Mouse (Mus musculus) ovary, postnatal 36 days (tissue): ENCODE results near the gene Gm12216.

ENCODE experiments used
- DNase-seq: peaks from one replicate; pipeline ENCODE4 v3.0.0; 2022; ENCODE audit warnings: low spot score, mixed read lengths

The Gm12216 gene

DNA sequence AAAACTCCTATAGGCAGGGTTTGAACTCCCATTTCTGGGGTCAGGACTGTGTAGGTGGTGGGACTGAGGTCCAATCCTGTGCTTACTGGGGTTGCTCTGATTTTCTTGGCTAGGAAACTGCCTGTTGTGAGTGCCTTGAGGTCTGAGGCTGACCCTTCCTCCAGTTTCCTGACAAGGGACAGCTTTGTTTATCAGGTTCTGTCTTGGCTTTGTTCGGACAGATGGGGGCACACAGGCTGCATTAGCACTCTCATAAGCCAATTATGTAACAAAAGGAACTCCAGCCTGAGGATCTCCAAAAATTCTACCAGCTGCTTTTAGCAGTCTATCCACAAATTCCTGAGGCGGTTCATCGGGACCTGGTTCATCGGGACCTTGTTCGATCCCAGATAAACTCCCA lies 116.7 kb downstream of the Gm12216 start:
- DNase-seq, result no peak

DNA sequence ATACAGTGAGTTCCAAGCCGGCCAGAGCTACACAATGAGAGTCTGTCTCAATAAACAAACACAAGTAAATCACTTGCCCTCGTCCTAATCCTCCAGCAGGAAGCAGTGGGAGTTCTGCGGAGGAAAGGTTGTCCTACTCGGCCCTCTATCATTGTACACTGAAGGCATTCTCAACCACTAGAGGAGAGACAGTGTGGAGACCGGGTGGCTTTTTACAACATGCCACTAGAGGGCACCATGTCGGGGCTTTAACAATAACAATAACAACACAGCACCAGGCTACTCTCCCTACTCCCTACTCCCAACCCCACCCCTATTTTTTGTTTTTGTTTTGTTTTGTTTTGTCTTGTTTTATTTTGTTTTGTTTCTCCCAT lies 121.5 kb downstream of the Gm12216 start:
- peak; percentile 45 for DNase-seq

DNA sequence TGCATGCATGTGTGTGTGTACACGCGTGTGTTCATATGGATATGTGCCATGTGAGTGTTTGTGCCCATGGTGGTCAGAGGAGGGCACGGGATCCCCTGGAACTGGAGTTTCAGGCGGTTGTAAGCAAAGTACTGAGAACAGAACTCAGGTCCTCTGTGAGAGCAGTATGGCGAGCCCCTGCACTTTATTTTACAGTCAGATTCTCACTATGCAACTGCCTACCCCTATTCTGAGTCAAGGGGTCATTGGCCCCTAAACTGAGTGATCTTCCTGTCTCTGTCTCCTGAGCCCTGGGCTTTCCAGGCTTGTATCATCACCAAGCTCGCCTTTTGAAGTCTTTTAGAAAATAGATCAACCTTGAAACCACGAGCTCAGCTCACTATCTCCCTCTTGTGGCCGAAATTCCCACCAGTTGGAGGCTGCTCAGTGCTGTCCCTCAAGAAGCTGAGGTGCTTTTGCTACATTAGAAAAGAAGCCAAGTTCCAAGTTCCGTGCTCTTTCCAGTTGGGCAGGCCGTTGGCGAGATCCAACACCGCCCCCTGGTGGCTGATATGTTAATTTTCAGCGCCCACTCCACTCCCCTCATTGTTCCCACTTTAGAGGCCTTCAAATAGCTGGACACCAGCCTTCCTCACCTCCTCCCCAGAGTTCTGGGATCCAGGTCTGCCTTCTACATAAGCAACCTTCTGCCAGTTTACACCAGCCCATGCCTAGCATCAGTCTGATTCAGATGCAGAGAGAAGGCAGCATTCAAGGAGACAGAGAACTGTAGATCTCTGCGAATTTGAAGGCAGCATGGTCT lies 122.1 kb downstream of the Gm12216 start:
- peak; percentile 72 for DNase-seq

DNA sequence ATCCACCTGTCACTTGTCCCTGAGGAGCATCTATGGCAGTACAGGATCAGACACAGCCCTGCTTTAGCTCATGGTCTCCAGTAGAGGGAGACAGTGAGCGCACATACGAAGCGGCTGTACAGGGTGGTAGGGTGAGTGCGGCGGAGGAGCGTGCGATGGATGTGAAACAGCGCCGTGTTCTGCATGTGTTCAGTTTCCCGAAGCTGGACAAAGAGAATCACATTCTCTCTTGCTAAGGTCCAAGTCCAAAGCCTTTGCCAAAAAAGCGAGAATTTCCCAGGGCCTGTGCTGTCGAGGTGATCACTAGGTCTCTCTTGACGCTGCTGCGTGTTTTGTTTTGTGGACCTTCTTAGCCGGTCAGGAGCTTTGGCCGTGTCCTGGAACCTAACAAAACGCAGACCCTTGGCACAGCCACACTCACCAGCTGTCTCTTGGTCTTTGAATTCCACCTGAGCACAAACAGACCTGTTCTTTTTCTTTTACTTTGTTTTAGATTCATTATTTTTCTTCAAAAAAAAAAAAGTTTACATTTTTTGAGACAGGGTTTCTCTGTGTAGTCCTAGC lies 123.3 kb downstream of the Gm12216 start:
- peak; percentile 57 for DNase-seq

DNA sequence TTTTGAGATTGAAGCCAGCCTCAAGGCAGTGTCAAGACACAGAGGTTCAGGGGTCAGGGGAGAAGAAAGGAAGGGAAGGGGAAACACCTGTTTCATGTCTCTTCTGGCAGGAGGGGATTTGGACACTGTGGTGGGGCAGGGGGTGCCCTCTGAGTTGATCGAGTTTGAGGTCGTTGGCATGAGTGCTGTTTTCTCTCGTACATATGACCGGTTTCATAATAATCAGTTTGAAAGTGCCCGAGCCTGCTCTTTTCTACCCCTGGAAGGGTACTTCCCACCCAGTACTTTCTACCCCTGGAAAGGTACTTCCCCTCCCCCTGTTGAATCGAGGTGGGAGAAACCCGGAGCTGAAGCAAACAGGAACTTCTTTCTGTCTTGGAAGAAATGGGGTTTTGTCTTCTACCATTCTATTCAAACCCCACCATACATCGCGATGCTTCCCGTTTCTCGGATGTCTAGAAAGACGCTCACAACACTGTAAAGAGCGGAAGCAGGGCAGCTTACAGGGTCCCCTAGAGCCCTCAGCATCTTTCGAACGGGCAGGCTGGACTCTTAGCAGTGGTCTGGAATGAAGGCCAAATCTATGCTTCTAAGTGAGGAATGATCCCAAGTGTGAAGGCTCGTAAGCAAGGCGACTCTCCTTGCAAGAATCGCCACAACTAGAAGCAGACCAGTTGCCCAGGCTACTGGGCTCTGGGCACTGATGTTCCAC lies 123.9 kb downstream of the Gm12216 start:
- no peak for DNase-seq

DNA sequence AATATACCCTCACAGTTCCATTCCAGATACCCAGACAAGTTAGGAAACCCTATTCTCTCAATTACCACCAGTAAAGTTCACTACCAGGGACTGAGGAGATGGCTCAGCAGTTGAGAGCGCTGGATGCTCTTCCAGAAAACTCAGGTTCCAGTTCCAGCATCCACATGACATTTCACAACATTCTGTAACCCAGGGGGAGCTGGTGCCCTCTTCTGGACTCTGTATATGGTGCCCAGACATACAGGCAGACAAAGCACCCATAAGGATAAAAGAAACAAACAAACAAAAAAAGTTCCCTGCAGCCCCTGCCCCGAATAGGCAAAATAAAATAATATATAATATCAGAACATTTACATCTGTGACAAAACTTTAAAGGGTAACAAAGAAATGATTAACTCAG lies 124.6 kb downstream of the Gm12216 start:
- no peak for DNase-seq

DNA sequence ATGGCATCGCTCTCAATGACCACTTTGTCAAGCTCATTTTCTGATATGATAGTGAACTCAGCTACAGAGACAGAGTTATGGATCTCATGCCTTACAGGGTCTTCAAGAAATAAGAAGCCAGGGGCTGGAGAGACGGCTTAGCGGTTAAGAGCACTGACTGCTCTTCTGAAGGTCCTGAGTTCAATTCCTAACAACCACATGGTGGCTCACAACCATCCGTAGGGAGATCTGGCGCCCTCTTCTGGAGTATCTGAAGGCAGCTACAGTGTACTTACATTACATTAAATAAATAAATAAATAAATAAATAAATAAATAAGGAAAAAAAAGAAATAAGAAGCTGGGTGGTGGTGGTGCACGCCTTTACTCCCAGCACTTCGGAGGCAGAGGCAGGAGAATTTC lies 125.2 kb downstream of the Gm12216 start:
- DNase-seq, result no peak
